Mouse (Mus musculus) intestine, postnatal 0 days (tissue): ENCODE results near the gene Selp. TPM values are rescaled to one million over a fixed set of nuclear protein-coding genes. Genes with fewer than 3 reads are reported as not detected.

Source experiments
- ATAC-seq: fragments of 200-750 bp; cut with Nextera tagmentation; 2 replicates; pipeline ENCODE4 v1.8.0; 2017; ENCODE audit warnings: mild to moderate bottlenecking, moderate TSS enrichment, moderate library complexity
- H3K27ac ChIP-seq: fragments of 300-500 bp; sonication (generic); 2 replicates; pipeline ENCODE4 v1.5.1; 2014; ENCODE audit warnings: mild to moderate bottlenecking, low read depth, low read length, moderate library complexity
- H3K27me3 ChIP-seq: fragments of 300-500 bp; sonication (generic); replicated peaks from 2 replicates; pipeline ENCODE4 v1.6.1; 2014; ENCODE audit warnings: low read length, mixed read lengths; ENCODE audit not compliant: control insufficient read depth, insufficient read depth
- H3K36me3 ChIP-seq: fragments of 300-500 bp; sonication (generic); 2 replicates; pipeline ENCODE4 v1.6.1; 2014; ENCODE audit warnings: mild to moderate bottlenecking, moderate library complexity; ENCODE audit not compliant: control insufficient read depth, insufficient read depth
- H3K4me1 ChIP-seq: fragments of 300-500 bp; sonication (generic); replicated peaks from 2 replicates; pipeline ENCODE4 v1.6.1; 2014; ENCODE audit warnings: antibody characterized with exemption, low read length, mixed read lengths; ENCODE audit not compliant: control insufficient read depth, insufficient read depth
- H3K4me2 ChIP-seq: fragments of 300-500 bp; sonication (generic); replicated peaks from 2 replicates; pipeline ENCODE4 v1.6.1; 2014; ENCODE audit warnings: low read depth, mild to moderate bottlenecking, moderate library complexity
- H3K4me3 ChIP-seq: fragments of 300-500 bp; sonication (generic); 2 replicates; pipeline ENCODE4 v1.5.1; 2014; ENCODE audit warnings: low read depth, low read length
- H3K9ac ChIP-seq: fragments of 300-500 bp; sonication (generic); 2 replicates; pipeline ENCODE4 v1.6.1; 2014; ENCODE audit warnings: mild to moderate bottlenecking, low read depth, low read length
- H3K9me3 ChIP-seq: fragments of 300-500 bp; sonication (generic); 2 replicates; pipeline ENCODE4 v1.6.1; 2016; ENCODE audit warnings: mixed run types; ENCODE audit not compliant: control insufficient read depth
- CTCF ChIP-seq: sonication (generic); IDR thresholded peaks from 2 replicates; pipeline ENCODE4 v1.5.1; 2016; ENCODE audit warnings: low read depth, mild to moderate bottlenecking, control low read depth, antibody characterized with exemption, moderate library complexity
- WGBS: fragments of 180-500 bp; shearing (Covaris S2); extraction: QIAGEN DNeasy Blood & Tissue Kit; methylation state at CpG from one replicate; pipeline ENCODE4 v1.1.7; 2014; 5-methylcytosine and 5-hydroxymethylcytosine counted together
- polyA plus RNA-seq: library from polyadenylated mRNA; unstranded; fragments of >200 nt; fragmentation: Nextera tagmentation; extraction: Ambion mirVana; gene quantifications from 2 replicates; pipeline ENCODE4 v1.2.1, GENCODE M21; 2015

The Selp gene
- polyA plus RNA-seq, 1 experiment from 2014 or later: 0.50 TPM

- H3K9me3 ChIP-seq: no peaks in the 10 kb centered on the region
- no peak overlapping the region for H3K27ac ChIP-seq
- no peak overlapping the region for H3K9ac ChIP-seq
- H3K27me3 ChIP-seq: no peaks in the 10 kb centered on the region
- H3K36me3 ChIP-seq: no peaks in the 10 kb centered on the region
- H3K4me1 ChIP-seq: no peaks in the 10 kb centered on the region
- no peak for TF ChIP-seq CTCF
- H3K4me3 ChIP-seq: no peak overlapping the region
- 81% methylated on average over 2 of the region's 2 CpGs for WGBS
- no peak overlapping the region for H3K4me2 ChIP-seq
- no peak for ATAC-seq
Measured at GRCm38 (mm10) chr1:164074606-164075140, 40.4 kb upstream of the Selp start.

DNA sequence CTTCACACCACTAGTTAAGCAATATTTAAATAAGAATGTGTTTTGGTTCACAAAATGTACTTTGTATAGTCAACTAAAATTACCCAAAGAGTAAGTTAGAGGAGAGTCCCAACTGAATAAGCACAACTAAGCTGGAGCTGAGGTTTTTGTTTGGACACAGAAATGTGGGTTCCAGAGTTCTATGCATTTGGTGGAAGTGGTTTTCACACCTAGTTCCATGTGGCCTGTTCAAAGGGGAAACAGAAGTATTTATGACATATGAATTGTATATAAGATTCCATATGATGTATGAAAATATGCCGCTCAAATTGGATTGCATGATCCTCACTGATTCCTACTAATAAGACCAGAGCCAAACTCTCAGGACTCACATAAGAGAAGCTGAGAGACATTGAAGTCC, 39.6 kb upstream of the Selp start:
- H3K27ac ChIP-seq: no peak overlapping the region
- no peak for ATAC-seq
- H3K4me3 ChIP-seq: no peak overlapping the region
- no peaks in the 10 kb centered on the region for H3K36me3 ChIP-seq
- TF ChIP-seq CTCF: no peak
- H3K4me2 ChIP-seq: no peak overlapping the region
- no peaks in the 10 kb centered on the region for H3K27me3 ChIP-seq
- WGBS: 94% methylated on average over 1 of the region's 1 CpGs
- H3K9ac ChIP-seq: no peak overlapping the region
- no peaks in the 10 kb centered on the region for H3K9me3 ChIP-seq
- no peaks in the 10 kb centered on the region for H3K4me1 ChIP-seq

DNA sequence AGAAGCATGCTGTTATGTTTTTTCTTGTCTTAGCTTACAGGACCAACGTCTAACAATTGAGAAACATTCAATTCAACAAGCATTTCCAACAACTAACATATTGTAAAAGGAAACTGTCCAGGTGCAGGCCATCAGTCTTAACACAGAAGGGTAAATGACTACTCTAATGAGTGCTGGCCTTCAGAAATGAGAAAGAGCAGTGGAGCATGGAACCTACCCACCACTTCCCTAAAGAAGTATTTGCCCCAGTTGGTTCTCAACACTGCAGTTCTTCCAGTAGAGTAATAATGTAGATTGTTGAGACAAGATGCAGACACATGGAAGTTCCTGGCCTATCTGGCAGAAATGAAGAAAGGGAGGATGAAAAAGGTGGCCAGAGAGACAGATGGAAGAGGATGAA, 38.6 kb upstream of the Selp start:
- no peak overlapping the region for H3K9ac ChIP-seq
- H3K4me1 ChIP-seq: no peaks in the 10 kb centered on the region
- H3K9me3 ChIP-seq: no peaks in the 10 kb centered on the region
- H3K4me3 ChIP-seq: no peak overlapping the region
- no peak overlapping the region for H3K4me2 ChIP-seq
- no peak for ATAC-seq
- H3K36me3 ChIP-seq: no peaks in the 10 kb centered on the region
- 49% methylated on average over 1 of the region's 1 CpGs for WGBS
- H3K27me3 ChIP-seq: no peaks in the 10 kb centered on the region
- no peak overlapping the region for H3K27ac ChIP-seq
- no peak for TF ChIP-seq CTCF

GRCm38 (mm10) chr1:164077031-164077430, 38.0 kb upstream of the Selp start:
- no peaks in the 10 kb centered on the region for H3K36me3 ChIP-seq
- 83% methylated on average over 3 of the region's 3 CpGs for WGBS
- no peaks in the 10 kb centered on the region for H3K4me1 ChIP-seq
- H3K27ac ChIP-seq: no peak overlapping the region
- H3K27me3 ChIP-seq: no peaks in the 10 kb centered on the region
- H3K9ac ChIP-seq: no peak overlapping the region
- ATAC-seq: no peak
- H3K4me3 ChIP-seq: no peak overlapping the region
- no peaks in the 10 kb centered on the region for H3K9me3 ChIP-seq
- no peak for TF ChIP-seq CTCF
- H3K4me2 ChIP-seq: no peak overlapping the region

DNA sequence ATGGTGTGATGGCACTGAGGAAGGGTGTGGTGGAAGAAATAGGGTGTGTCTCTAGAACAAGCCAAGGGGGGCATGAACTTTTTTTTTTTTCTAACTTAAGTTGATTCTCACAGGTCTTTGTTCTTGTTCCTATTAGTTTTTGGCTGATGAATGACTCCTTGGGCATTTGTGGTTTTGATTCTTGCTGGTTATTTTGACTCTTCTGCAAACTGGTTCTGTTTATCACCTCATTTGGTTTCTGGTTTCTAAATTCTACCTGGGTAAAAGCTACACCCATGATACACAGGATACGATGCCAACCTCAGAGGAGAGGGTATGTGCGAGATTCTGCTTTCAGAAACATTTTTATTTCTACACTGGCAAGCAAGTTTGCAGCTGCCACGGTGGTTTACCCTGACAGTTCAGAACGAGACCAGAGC, 36.7 kb upstream of the Selp start:
- ATAC-seq: no peak

DNA sequence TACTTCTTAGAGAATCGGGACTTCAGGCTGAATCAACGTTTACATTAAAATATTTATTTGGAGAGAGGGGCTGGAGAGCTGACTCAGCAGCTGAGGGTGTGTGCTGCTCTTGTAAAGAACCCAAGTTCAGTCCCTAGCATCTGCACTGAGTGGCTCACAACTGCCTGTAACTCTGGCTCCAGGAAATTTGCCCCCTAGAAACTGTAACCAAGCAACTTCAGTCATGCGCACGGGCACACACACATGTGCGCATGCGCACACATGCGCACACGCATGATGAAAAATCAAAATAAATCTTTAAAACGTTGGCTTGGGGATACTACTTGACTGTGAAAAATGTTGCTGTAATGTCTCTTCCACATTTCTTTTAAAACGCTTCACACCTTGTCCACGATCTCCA, 36.0 kb upstream of the Selp start:
- TF ChIP-seq CTCF: no peak
- no peak for ATAC-seq
- Histone ChIP-seq H3K9me3 (no peaks in the 10 kb centered on the region), H3K27ac (no peak overlapping the region), H3K4me3 (no peak overlapping the region), H3K27me3 (no peaks in the 10 kb centered on the region), H3K36me3 (no peaks in the 10 kb centered on the region), H3K4me2 (no peak overlapping the region), H3K9ac (no peak overlapping the region), H3K4me1 (no peaks in the 10 kb centered on the region)
- 78% methylated on average over 11 of the region's 11 CpGs for WGBS

More for the DNA sequence above, 36.7 kb upstream of the Selp start:
- Histone ChIP-seq H3K9ac (no peak overlapping the region), H3K27me3 (no peaks in the 10 kb centered on the region), H3K9me3 (no peaks in the 10 kb centered on the region), H3K27ac (no peak overlapping the region), H3K4me2 (no peak overlapping the region), H3K4me3 (no peak overlapping the region), H3K4me1 (no peaks in the 10 kb centered on the region), H3K36me3 (no peaks in the 10 kb centered on the region)
- TF ChIP-seq CTCF: no peak
- 83% methylated on average over 4 of the region's 4 CpGs for WGBS

- no peak for ATAC-seq
- H3K27ac ChIP-seq: no peak overlapping the region
- WGBS: 81% methylated on average over 4 of the region's 4 CpGs
Measured at GRCm38 (mm10) chr1:164083046-164083445, 32.0 kb upstream of the Selp start.

More at GRCm38 (mm10) chr1:164083046-164083445, 32.0 kb upstream of the Selp start:
- Histone ChIP-seq H3K9ac (no peak overlapping the region), H3K4me2 (no peak overlapping the region), H3K36me3 (no peaks in the 10 kb centered on the region), H3K4me1 (no peaks in the 10 kb centered on the region), H3K4me3 (no peak overlapping the region), H3K9me3 (no peaks in the 10 kb centered on the region), H3K27me3 (no peaks in the 10 kb centered on the region)
- no peak for TF ChIP-seq CTCF
